Mouse (Mus musculus): ENCODE measurements around the gene Unc13d. TPM values are rescaled to one million over a fixed set of nuclear protein-coding genes. Genes with fewer than 3 reads are reported as not detected.
A peak's percentile ranks its signal among the peaks of the same experiment; 100 is the strongest.
"Not testable (repeated sequence)": the region's sequence is repeated elsewhere in the genome, so short reads cannot be mapped to it uniquely, and the experiment has no call there.

Gene Unc13d
- total and polyA plus RNA-seq, 2 experiments from 2014 or later, result 0.42 to 2.7 TPM

DNA sequence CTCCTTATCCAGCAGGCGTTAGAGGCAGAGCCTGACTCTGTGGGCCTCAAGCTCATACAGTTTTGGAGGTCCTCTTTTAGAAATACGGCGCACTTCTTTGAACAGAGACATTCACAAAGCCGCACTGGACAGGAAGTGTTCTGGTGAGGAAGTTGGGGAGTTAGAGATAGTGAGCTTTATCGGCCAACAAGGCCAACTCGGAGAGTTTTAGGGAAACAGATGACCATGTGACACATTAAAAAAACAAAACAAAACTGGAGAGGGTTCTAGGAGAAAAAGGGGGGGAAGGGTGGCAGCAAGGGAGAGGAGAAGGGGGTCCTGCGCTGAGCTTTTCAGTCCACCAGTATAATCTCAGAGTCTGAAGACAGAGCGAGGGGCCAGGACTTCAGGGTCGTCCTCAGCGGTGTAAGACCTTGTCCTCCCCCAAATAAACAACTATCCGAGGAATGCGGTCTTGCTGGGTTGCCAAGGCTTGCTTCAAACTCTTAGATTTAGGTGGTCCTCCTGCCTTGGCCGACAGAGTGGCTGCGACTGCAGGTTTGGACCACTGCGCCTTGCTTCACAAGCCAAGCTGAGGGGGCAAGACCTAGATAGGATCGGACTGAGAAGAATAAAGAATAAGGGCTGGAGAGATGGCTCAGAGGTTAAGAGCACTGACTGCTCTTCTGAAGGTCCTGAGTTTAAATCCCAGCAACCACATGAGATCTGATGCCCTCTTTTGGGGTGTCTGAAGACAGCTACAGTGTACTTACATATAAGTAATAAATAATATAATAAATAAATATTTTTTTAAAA is 16.2 kb upstream of the Unc13d start:
- H3K4me3 ChIP-seq (ENCODE audit: low read depth, low read length), result no peak overlapping the region
- no peak for TF ChIP-seq CTCF (IDR thresholded peaks at IDR 0.05; ENCODE audit: low read depth)
- no peak for TF ChIP-seq EP300 (IDR thresholded peaks at IDR 0.05; ENCODE audit: low read depth)
- no peak overlapping the region for H3K9ac ChIP-seq (replicated peaks; ENCODE audit: low read depth, low read length)
- no peak for DNase-seq (ENCODE audit: low spot score)
- H3K27ac ChIP-seq (ENCODE audit: low read depth), result peak overlapping the region; percentile 74
- WGBS, result 31% methylated on average over 16 of the region's 16 CpGs
- no peaks in the 10 kb centered on the region for H3K27me3 ChIP-seq (ENCODE audit: control insufficient read depth, insufficient read depth, low read length)
- no peaks in the 10 kb centered on the region for H3K9me3 ChIP-seq (replicated peaks; ENCODE audit: control insufficient read depth, low read length)
- H3K36me3 ChIP-seq (replicated peaks; ENCODE audit: control insufficient read depth, insufficient read depth, low read length), result no peaks in the 10 kb centered on the region
- H3K4me1 ChIP-seq (ENCODE audit: control insufficient read depth, insufficient read depth), result peaks cover 8% of the 10 kb centered on the region; the same call in 1 of the 2 replicates
- no peak; the same call in 1 of the 2 replicates for ATAC-seq (ENCODE audit: insufficient read depth, low read depth)
- no peak overlapping the region for H3K4me2 ChIP-seq (ENCODE audit: low read depth, low read length)

DNA sequence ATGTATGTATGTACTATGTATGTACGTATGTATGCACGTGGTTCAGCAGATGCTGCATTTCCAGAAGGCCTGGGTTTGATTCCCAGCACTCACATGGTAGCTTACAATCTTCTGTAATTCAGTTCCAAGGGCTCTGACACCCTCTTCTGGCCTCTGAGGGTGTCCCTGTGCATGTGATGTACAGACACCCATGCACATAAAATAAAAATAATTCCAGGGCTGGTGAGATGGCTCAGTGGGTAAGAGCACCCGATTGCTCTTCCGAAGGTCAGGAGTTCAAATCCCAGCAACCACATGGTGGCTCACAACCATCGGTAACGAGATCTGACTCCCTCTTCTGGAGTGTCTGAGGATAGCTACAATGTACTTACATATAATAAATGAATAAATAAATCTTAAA is 15.2 kb upstream of the Unc13d start:
- not testable (repeated sequence) for H3K9me3 ChIP-seq (replicated peaks; ENCODE audit: control insufficient read depth, low read length); H3K4me2 ChIP-seq (ENCODE audit: low read depth, low read length); DNase-seq (ENCODE audit: low spot score); H3K4me3 ChIP-seq (ENCODE audit: low read depth, low read length); H3K4me1 ChIP-seq (ENCODE audit: control insufficient read depth, insufficient read depth); H3K9ac ChIP-seq (replicated peaks; ENCODE audit: low read depth, low read length); H3K36me3 ChIP-seq (replicated peaks; ENCODE audit: control insufficient read depth, insufficient read depth, low read length); H3K27me3 ChIP-seq (ENCODE audit: control insufficient read depth, insufficient read depth, low read length); ATAC-seq (ENCODE audit: insufficient read depth, low read depth)
- WGBS, result 83% methylated on average over 6 of the region's 6 CpGs
- peak overlapping the region; percentile 74; the same call in 1 of the 2 replicates for H3K27ac ChIP-seq (ENCODE audit: low read depth)

DNA sequence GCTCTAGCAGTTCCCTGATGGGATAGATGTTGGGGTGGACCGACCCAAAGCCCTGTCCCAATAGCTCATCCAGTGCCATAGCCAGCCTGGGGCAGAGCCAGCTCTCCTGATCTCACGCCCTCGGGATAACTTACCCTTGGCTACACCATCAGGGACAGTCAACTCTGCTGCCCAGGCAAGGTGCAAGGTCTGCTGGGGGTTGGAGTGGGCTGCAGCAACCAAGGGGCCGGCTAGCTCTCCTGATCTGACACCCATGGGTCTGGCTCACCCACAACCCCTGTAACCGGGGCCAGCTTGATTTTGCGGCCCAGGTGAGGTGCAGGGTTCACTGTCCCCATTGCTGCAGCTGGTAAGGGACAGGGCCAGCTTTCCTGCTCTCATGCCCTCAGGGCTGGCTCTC is 13.8 kb upstream of the Unc13d start:
- TF ChIP-seq EP300 (IDR thresholded peaks at IDR 0.05; ENCODE audit: low read depth), result no peak
- TF ChIP-seq CTCF (IDR thresholded peaks at IDR 0.05; ENCODE audit: low read depth), result no peak
- DNase-seq (ENCODE audit: low spot score) (no peak), ATAC-seq (ENCODE audit: insufficient read depth, low read depth) (no peak)
- Histone ChIP-seq H3K27ac (ENCODE audit: low read depth) (no peak overlapping the region), H3K9ac (replicated peaks; ENCODE audit: low read depth, low read length) (no peak overlapping the region), H3K4me2 (ENCODE audit: low read depth, low read length) (no peak overlapping the region), H3K36me3 (replicated peaks; ENCODE audit: control insufficient read depth, insufficient read depth, low read length) (no peaks in the 10 kb centered on the region), H3K9me3 (replicated peaks; ENCODE audit: control insufficient read depth, low read length) (no peaks in the 10 kb centered on the region), H3K4me1 (ENCODE audit: control insufficient read depth, insufficient read depth) (peaks cover 11% of the 10 kb centered on the region), H3K27me3 (ENCODE audit: control insufficient read depth, insufficient read depth, low read length) (no peaks in the 10 kb centered on the region), H3K4me3 (ENCODE audit: low read depth, low read length) (no peak overlapping the region)
- WGBS, result 88% methylated on average over 6 of the region's 6 CpGs

GRCm38 (mm10) chr11:116089545-116089944 is 11.8 kb upstream of the Unc13d start:
- Histone ChIP-seq H3K4me1 (ENCODE audit: control insufficient read depth, insufficient read depth) (peaks cover 21% of the 10 kb centered on the region), H3K4me2 (ENCODE audit: low read depth, low read length) (no peak overlapping the region), H3K27ac (ENCODE audit: low read depth) (no peak overlapping the region), H3K36me3 (replicated peaks; ENCODE audit: control insufficient read depth, insufficient read depth, low read length) (no peaks in the 10 kb centered on the region), H3K27me3 (ENCODE audit: control insufficient read depth, insufficient read depth, low read length) (no peaks in the 10 kb centered on the region), H3K9ac (replicated peaks; ENCODE audit: low read depth, low read length) (no peak overlapping the region), H3K9me3 (replicated peaks; ENCODE audit: control insufficient read depth, low read length) (no peaks in the 10 kb centered on the region), H3K4me3 (ENCODE audit: low read depth, low read length) (no peak overlapping the region)
- DNase-seq (ENCODE audit: low spot score) (no peak), ATAC-seq (ENCODE audit: insufficient read depth, low read depth) (no peak)
- TF ChIP-seq CTCF (IDR thresholded peaks at IDR 0.05; ENCODE audit: low read depth) (no peak), EP300 (IDR thresholded peaks at IDR 0.05; ENCODE audit: low read depth) (no peak)
- 86% methylated on average over 6 of the region's 6 CpGs for WGBS

DNA sequence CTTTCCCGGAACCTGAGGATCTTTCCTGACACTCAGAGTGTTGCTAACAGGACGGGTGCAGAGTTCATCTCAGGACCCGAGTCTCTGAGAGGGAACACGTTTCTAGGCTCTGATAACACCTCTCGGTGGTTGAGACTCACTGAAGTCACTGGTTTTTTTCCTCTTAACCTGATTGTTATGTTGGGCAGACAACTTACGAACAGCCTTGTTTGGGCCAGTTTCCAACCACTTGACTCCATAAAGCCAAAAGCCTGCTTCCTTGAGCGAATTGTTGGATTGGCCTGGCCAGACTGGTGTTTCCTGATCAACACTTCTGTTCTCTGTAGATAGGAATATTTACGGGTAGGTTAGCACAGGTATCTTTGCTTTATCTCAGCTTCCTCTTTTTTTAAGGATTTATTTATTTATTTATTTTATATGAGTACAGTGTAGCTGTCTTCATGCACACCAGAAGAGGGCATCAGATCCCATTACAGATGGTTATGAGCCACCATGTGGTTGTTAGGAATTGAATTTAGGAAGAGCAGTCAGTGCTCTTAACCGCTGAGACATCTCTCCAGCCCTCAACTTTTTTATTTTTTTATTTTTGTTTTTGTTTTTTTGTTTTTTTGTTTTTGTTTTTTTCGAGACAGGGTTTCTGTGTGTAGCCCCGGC is 11.1 kb upstream of the Unc13d start:
- ATAC-seq (ENCODE audit: insufficient read depth, low read depth) (no peak), DNase-seq (ENCODE audit: low spot score) (no peak)
- TF ChIP-seq EP300 (IDR thresholded peaks at IDR 0.05; ENCODE audit: low read depth), result 0 out of 2 replicates have a peak, but pooled peaks have one; percentile 20
- TF ChIP-seq CTCF (IDR thresholded peaks at IDR 0.05; ENCODE audit: low read depth), result peak; percentile 13; the same call in 1 of the 2 replicates
- Histone ChIP-seq H3K36me3 (replicated peaks; ENCODE audit: control insufficient read depth, insufficient read depth, low read length) (peaks cover 3% of the 10 kb centered on the region; the same call in 1 of the 2 replicates), H3K4me2 (ENCODE audit: low read depth, low read length) (no peak overlapping the region), H3K27me3 (ENCODE audit: control insufficient read depth, insufficient read depth, low read length) (no peaks in the 10 kb centered on the region), H3K4me1 (ENCODE audit: control insufficient read depth, insufficient read depth) (peaks cover 16% of the 10 kb centered on the region; the same call in 1 of the 2 replicates), H3K4me3 (ENCODE audit: low read depth, low read length) (no peak overlapping the region), H3K27ac (ENCODE audit: low read depth) (no peak overlapping the region), H3K9ac (replicated peaks; ENCODE audit: low read depth, low read length) (no peak overlapping the region), H3K9me3 (replicated peaks; ENCODE audit: control insufficient read depth, low read length) (no peaks in the 10 kb centered on the region)
- 53% methylated on average over 11 of the region's 11 CpGs for WGBS

Data from heart, postnatal 0 days (tissue).